ENCODE assay signal across 8 mouse cellular contexts in genomic region chr12:8357449-8357848, GRCm38 (mm10). TPM values are rescaled to one million over a fixed set of nuclear protein-coding genes. Genes with fewer than 3 reads are reported as not detected.
DNase-seq lines count a peak whose midpoint lies in the region; ATAC-seq and TF ChIP-seq lines count a peak whose summit lies in the region.

No protein-coding gene starts in this region.

- DNase-seq in ovary, adult 18-20 months (ENCODE audit: low spot score): peak; percentile 74
- no peak for DNase-seq in ovary, postnatal 10 days (ENCODE audit: low spot score)
- DNase-seq in heart, adult 8-10 months (ENCODE audit: low spot score): peak; percentile 96
- DNase-seq in limb, embryonic 14.5 days (ENCODE audit: low spot score): peak; percentile 86
- DNase-seq in thymus, postnatal 4 days: peak; percentile 39

- H3K9ac ChIP-seq in embryonic facial prominence, embryonic 12.5 days: no peak overlapping the region
- no peak overlapping the region for H3K9ac ChIP-seq in kidney, embryonic 14.5 days (ENCODE audit: low read depth, low read length)
- H3K9ac ChIP-seq in limb, embryonic 14.5 days (ENCODE audit: low read depth, low read length, severe bottlenecking): no peak overlapping the region

- no peak overlapping the region for H3K4me3 ChIP-seq in embryonic facial prominence, embryonic 12.5 days
- H3K4me3 ChIP-seq in kidney, embryonic 14.5 days (ENCODE audit: low read length): no peak overlapping the region
- H3K4me3 ChIP-seq in limb, embryonic 14.5 days (replicated peaks; ENCODE audit: low read length): no peak overlapping the region

- ATAC-seq in embryonic facial prominence, embryonic 12.5 days (ENCODE audit: insufficient number of reproducible peaks, insufficient read depth, low FRiP score, low TSS enrichment): no peak
- peak; percentile 64 for ATAC-seq in kidney, embryonic 14.5 days (ENCODE audit: low FRiP score, low TSS enrichment)
- peak; percentile 88 for ATAC-seq in limb, embryonic 14.5 days (ENCODE audit: low FRiP score, low read depth)
- 0 out of 2 replicates have a peak, but pooled peaks have one; percentile 45 for ATAC-seq in monocyte, adult 5-6 weeks (replicated peaks; ENCODE audit: insufficient number of reproducible peaks, low FRiP score, low TSS enrichment, poor library complexity, severe bottlenecking)

- H3K4me2 ChIP-seq in embryonic facial prominence, embryonic 12.5 days (replicated peaks): no peak overlapping the region
- H3K4me2 ChIP-seq in kidney, embryonic 14.5 days (replicated peaks; ENCODE audit: low read depth, low read length): no peak overlapping the region
- no peak overlapping the region for H3K4me2 ChIP-seq in limb, embryonic 14.5 days (replicated peaks; ENCODE audit: low read depth, low read length, severe bottlenecking)

- no peaks in the 10 kb centered on the region for H3K36me3 ChIP-seq in embryonic facial prominence, embryonic 12.5 days
- H3K36me3 ChIP-seq in kidney, embryonic 14.5 days (ENCODE audit: control insufficient read depth, insufficient read depth, low read length): no peaks in the 10 kb centered on the region
- H3K36me3 ChIP-seq in limb, embryonic 14.5 days (ENCODE audit: control insufficient read depth, insufficient read depth, low read length): no peaks in the 10 kb centered on the region

- H3K9me3 ChIP-seq in embryonic facial prominence, embryonic 12.5 days: no peaks in the 10 kb centered on the region
- no peaks in the 10 kb centered on the region for H3K9me3 ChIP-seq in kidney, embryonic 14.5 days (ENCODE audit: control insufficient read depth, low read length)
- no peaks in the 10 kb centered on the region for H3K9me3 ChIP-seq in limb, embryonic 14.5 days (ENCODE audit: control insufficient read depth, low read length)

- no peak for TF ChIP-seq POLR2A in limb, embryonic 14.5 days (IDR thresholded peaks at IDR 0.05; ENCODE audit: borderline replicate concordance, extremely low read depth, insufficient read depth, insufficient read length)

- H3K27ac ChIP-seq in embryonic facial prominence, embryonic 12.5 days: 0 out of 2 replicates have a peak overlapping the region, but pooled peaks have one; percentile 25
- H3K27ac ChIP-seq in kidney, embryonic 14.5 days (ENCODE audit: low read depth, low read length): peak overlapping the region; percentile 78
- no peak overlapping the region for H3K27ac ChIP-seq in limb, embryonic 14.5 days (replicated peaks; ENCODE audit: low read depth, low read length)

- H3K27me3 ChIP-seq in embryonic facial prominence, embryonic 12.5 days: no peaks in the 10 kb centered on the region
- no peaks in the 10 kb centered on the region for H3K27me3 ChIP-seq in kidney, embryonic 14.5 days (ENCODE audit: control insufficient read depth, insufficient read depth, low read length)
- H3K27me3 ChIP-seq in limb, embryonic 14.5 days (ENCODE audit: control insufficient read depth, insufficient read depth, low read length): no peaks in the 10 kb centered on the region

- H3K4me1 ChIP-seq in embryonic facial prominence, embryonic 12.5 days: 0 out of 2 replicates have a peak, but pooled peaks cover 4% of the 10 kb centered on the region
- peaks cover 3% of the 10 kb centered on the region; the same call in 1 of the 2 replicates for H3K4me1 ChIP-seq in kidney, embryonic 14.5 days (ENCODE audit: control insufficient read depth, insufficient read depth, low read length)
- H3K4me1 ChIP-seq in limb, embryonic 14.5 days (ENCODE audit: control insufficient read depth, insufficient read depth, low read length): peaks cover 3% of the 10 kb centered on the region

- WGBS in embryonic facial prominence, embryonic 12.5 days: 49% methylated on average over 5 of the region's 5 CpGs
- WGBS in kidney, embryonic 14.5 days: 45% methylated on average over 5 of the region's 5 CpGs
- 49% methylated on average over 5 of the region's 5 CpGs for WGBS in limb, embryonic 14.5 days

RNA-seq across cellular contexts. Expression of gene Hs1bp3, which starts 44.2 kb away (rescaled TPM):
- 19.1 and 20.3 TPM in 2 replicates for polyA plus RNA-seq in embryonic facial prominence, embryonic 12.5 days (2016; fragmentation: Nextera tagmentation; extraction: Ambion mirVana)
- total RNA-seq in heart, adult 8-10 months (2022): 10 to 100 TPM; 13.9 to 20.3 (median 17.1) TPM
- polyA plus RNA-seq in kidney, embryonic 14.5 days (2014; fragmentation: Nextera tagmentation; extraction: Ambion mirVana): 9.1 and 11.6 TPM in 2 replicates
- polyA plus RNA-seq in limb, embryonic 14.5 days (2012; rRNA removed): 16.7 and 24.9 TPM in 2 replicates
- polyA plus RNA-seq in limb, embryonic 14.5 days (2014; fragmentation: Nextera tagmentation; extraction: Ambion mirVana): 12.6 and 13.6 TPM in 2 replicates
- total RNA-seq in monocyte, adult 5-6 weeks (2017): 1.7 to 6.6 TPM (median 4.0 TPM) in 3 replicates

RNA-seq across cellular contexts. Expression of gene Gdf7, which starts 55.7 kb away (rescaled TPM):
- 1.8 and 2.5 TPM in 2 replicates for polyA plus RNA-seq in embryonic facial prominence, embryonic 12.5 days (2016; fragmentation: Nextera tagmentation; extraction: Ambion mirVana)
- under 1 TPM; 0.37 to 0.78 (median 0.38) TPM for total RNA-seq in heart, adult 8-10 months (2022)
- polyA plus RNA-seq in kidney, embryonic 14.5 days (2014; fragmentation: Nextera tagmentation; extraction: Ambion mirVana): 0.99 and 1.3 TPM in 2 replicates
- 0.62 and 0.81 TPM in 2 replicates for polyA plus RNA-seq in limb, embryonic 14.5 days (2012; rRNA removed)
- polyA plus RNA-seq in limb, embryonic 14.5 days (2014; fragmentation: Nextera tagmentation; extraction: Ambion mirVana): 0.34 and 0.51 TPM in 2 replicates
- total RNA-seq in monocyte, adult 5-6 weeks (2017): not detected in 3 replicates
